Mouse (Mus musculus) heart, adult 2 months (tissue): Measurements from ENCODE around the gene Rapgef3.

Source experiments
- CTCF ChIP-seq: fragments of 200-600 bp; IDR thresholded peaks from 2 replicates; pipeline ENCODE4 v1.8.1; 2022; ENCODE audit warnings: antibody characterized with exemption, mild to moderate bottlenecking, moderate library complexity
- EP300 ChIP-seq: fragments of 200-500 bp; IDR thresholded peaks from 2 replicates; pipeline ENCODE4 v1.6.1; 2011; ENCODE audit warnings: low read depth, low read length, control low read depth; ENCODE audit not compliant: insufficient read depth
- POLR2A ChIP-seq: fragments of 200-500 bp; IDR thresholded peaks from 2 replicates; pipeline ENCODE4 v1.6.1; 2011; ENCODE audit warnings: mild to moderate bottlenecking, low read depth, low read length, control low read depth; ENCODE audit not compliant: insufficient read depth

DNA sequence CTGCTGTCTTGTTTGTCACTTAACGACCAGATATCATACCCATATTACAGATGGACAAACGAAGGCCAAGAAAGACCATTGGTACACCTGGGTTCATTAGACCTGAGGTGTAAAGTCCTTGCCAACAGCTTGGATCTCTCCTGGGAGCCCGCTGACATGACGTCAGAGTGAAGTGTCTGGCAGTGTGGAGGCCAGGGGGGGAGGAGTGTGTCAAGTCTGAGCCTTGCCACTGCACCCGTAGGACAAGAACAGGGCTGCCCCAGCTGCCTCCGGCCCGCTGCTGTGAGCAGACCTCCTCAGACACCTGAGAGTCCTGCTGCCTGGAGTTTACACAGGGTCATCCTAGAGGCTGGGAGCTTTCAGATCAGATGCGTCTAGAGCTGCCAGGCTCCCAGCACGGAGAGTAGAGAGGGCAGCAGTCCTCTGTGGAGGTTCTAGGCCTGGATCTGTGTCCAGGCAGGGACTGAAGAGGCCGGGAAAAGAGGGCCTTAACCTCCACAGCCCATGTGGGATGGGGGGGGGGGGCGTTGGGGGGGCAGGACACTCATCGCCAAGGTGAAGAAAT is 23.7 kb downstream of the Rapgef3 start:
- no peak for TF ChIP-seq POLR2A
- TF ChIP-seq CTCF, result no peak
- TF ChIP-seq EP300, result no peak
